Comparison of ENCODE assay signal across 19 mouse cellular contexts in genomic region chr2:167815123-167815522, GRCm38 (mm10).
DNase-seq lines count a peak whose midpoint lies in the region; ATAC-seq lines count a peak whose summit lies in the region.
"Had no signal": no experiment of that assay in that cellular context is flagged by ENCODE, and none has a peak within 500 bp of the region (broad histone marks: within the 10 kb centered on the region; RNA-seq: fewer than 3 reads in every experiment).

No protein-coding gene starts in this region.

- no peak overlapping the region for H3K9ac ChIP-seq in heart, embryonic 12.5 days
- H3K9ac ChIP-seq in neural tube, embryonic 11.5 days (ENCODE audit: low read length), result no peak overlapping the region
- H3K9ac ChIP-seq: embryonic facial prominence, embryonic 15.5 days; heart, embryonic 15.5 days; limb, embryonic 13.5 days had no signal

- no peak overlapping the region for H3K27ac ChIP-seq in heart, embryonic 12.5 days (ENCODE audit: poor library complexity, severe bottlenecking)
- peak overlapping the region; percentile 34; the same call in 1 of the 2 replicates for H3K27ac ChIP-seq in neural tube, embryonic 11.5 days (ENCODE audit: low read depth, low read length)
- H3K27ac ChIP-seq: embryonic facial prominence, embryonic 15.5 days; heart, embryonic 15.5 days; limb, embryonic 13.5 days had no signal

- DNase-seq in heart, adult 9 months (ENCODE audit: low spot score in 2 of 2), result peak; percentile 54 to 61
- DNase-seq in neural tube, embryonic 11.5 days (ENCODE audit: low spot score), result no peak
- DNase-seq in neural tube, embryonic 10.5 days (ENCODE audit: extremely low spot score, low spot score), result no peak
- peak; percentile 59 to 79 for DNase-seq in lung, postnatal 4 days
- DNase-seq in urinary bladder, postnatal 14 days (ENCODE audit: low spot score), result no peak
- no peak for DNase-seq in retina, embryonic 14.5 days (ENCODE audit: low spot score)
- DNase-seq: adrenal gland, postnatal 10 days; cerebellum, adult 8-10 months; embryo, embryonic 11 days; gastrocnemius, postnatal 10 days; kidney, adult 8-10 months; kidney, postnatal 36 days; midbrain, embryonic 14.5 days; spleen, adult 18-20 months; thymus, postnatal 14 days had no signal

- H3K36me3 ChIP-seq in heart, embryonic 12.5 days, result no peaks in the 10 kb centered on the region
- no peaks in the 10 kb centered on the region for H3K36me3 ChIP-seq in neural tube, embryonic 11.5 days (ENCODE audit: control insufficient read depth, insufficient read depth, low read length)
- H3K36me3 ChIP-seq: embryonic facial prominence, embryonic 15.5 days; heart, embryonic 15.5 days; limb, embryonic 13.5 days had no signal

- 76% methylated on average over 10 of the region's 10 CpGs for WGBS in heart, embryonic 12.5 days
- 90% methylated on average over 10 of the region's 10 CpGs for WGBS in neural tube, embryonic 11.5 days

- H3K4me3 ChIP-seq in heart, embryonic 12.5 days, result no peak overlapping the region
- H3K4me3 ChIP-seq in neural tube, embryonic 11.5 days (ENCODE audit: low read depth, low read length), result no peak overlapping the region
- H3K4me3 ChIP-seq: embryonic facial prominence, embryonic 15.5 days; heart, embryonic 15.5 days; limb, embryonic 13.5 days had no signal

- peaks cover 13% of the 10 kb centered on the region; the same call in 1 of the 2 replicates for H3K4me1 ChIP-seq in heart, embryonic 12.5 days (replicated peaks)
- H3K4me1 ChIP-seq in neural tube, embryonic 11.5 days (ENCODE audit: control insufficient read depth, insufficient read depth, low read length), result no peaks in the 10 kb centered on the region
- H3K4me1 ChIP-seq: limb, embryonic 13.5 days had no signal

- ATAC-seq in heart, embryonic 12.5 days (ENCODE audit: insufficient number of reproducible peaks, low FRiP score), result no peak
- no peak for ATAC-seq in neural tube, embryonic 11.5 days (ENCODE audit: insufficient read depth, low FRiP score, low TSS enrichment)

- no peaks in the 10 kb centered on the region for H3K9me3 ChIP-seq in heart, embryonic 12.5 days (replicated peaks)
- H3K9me3 ChIP-seq in neural tube, embryonic 11.5 days (ENCODE audit: control insufficient read depth, low read length), result no peaks in the 10 kb centered on the region
- H3K9me3 ChIP-seq: embryonic facial prominence, embryonic 15.5 days; heart, embryonic 15.5 days; limb, embryonic 13.5 days had no signal

- H3K27me3 ChIP-seq in heart, embryonic 12.5 days (replicated peaks), result peaks cover 6% of the 10 kb centered on the region; the same call in 1 of the 2 replicates
- H3K27me3 ChIP-seq in neural tube, embryonic 11.5 days (ENCODE audit: control insufficient read depth, insufficient read depth, low read length), result no peaks in the 10 kb centered on the region
- H3K27me3 ChIP-seq: embryonic facial prominence, embryonic 15.5 days; heart, embryonic 15.5 days had no signal

- no peak overlapping the region for H3K4me2 ChIP-seq in heart, embryonic 12.5 days
- H3K4me2 ChIP-seq in neural tube, embryonic 11.5 days (ENCODE audit: low read depth), result no peak overlapping the region
- H3K4me2 ChIP-seq: embryonic facial prominence, embryonic 15.5 days; heart, embryonic 15.5 days; limb, embryonic 13.5 days had no signal

Comparison
In these comparisons a context has a peak if more than half of its experiments do, and no peak if none do; other contexts are left out.
1. DNase-seq: peak in heart, adult 9 months (2 of 2) and lung, postnatal 4 days (2 of 2); none in neural tube, embryonic 11.5 days (single experiment), neural tube, embryonic 10.5 days (single experiment), urinary bladder, postnatal 14 days (single experiment) and retina, embryonic 14.5 days (single experiment).